Mouse (Mus musculus): ENCODE data around the gene D130043K22Rik. TPM values are rescaled to one million over a fixed set of nuclear protein-coding genes. Genes with fewer than 3 reads are reported as not detected.

The D130043K22Rik gene
- polyA plus RNA-seq (2012; rRNA removed): 0.29 and 0.40 TPM in 2 replicates

GRCm38 (mm10) chr13:24844983-24845955 lies at the start of gene D130043K22Rik:
D130043K22Rik (plus strand) TSS chr13:24845135.

GRCm38 (mm10) chr13:24801308-24801921 lies 43.5 kb upstream of the D130043K22Rik start, which contains the start of gene BC005537:
BC005537 (plus strand) TSS chr13:24801657.

GRCm38 (mm10) chr13:24831353-24832130 lies 13.4 kb upstream of the D130043K22Rik start, which contains the start of the genes Acot13 and Tdp2:
Acot13 (minus strand) TSS chr13:24831540.
Tdp2 (plus strand) TSS chr13:24831679.

GRCm38 (mm10) chr13:24937108-24937838 lies 92.3 kb downstream of the D130043K22Rik start, which contains the start of gene Aldh5a1:
Aldh5a1 (minus strand) TSS chr13:24937661.

GRCm38 (mm10) chr13:24942512-24943282 lies 97.8 kb downstream of the D130043K22Rik start, which contains the start of gene Gpld1:
Gpld1 (plus strand) TSS chr13:24943152.

Other genes with a start within 250 kb of the D130043K22Rik start
- gene Armh2, start 103.9 kb upstream of the D130043K22Rik start, polyA plus RNA-seq (2012; rRNA removed): not detected in 2 replicates
- 3.0 and 3.5 TPM in 2 replicates for gene Gmnn, start 83.2 kb upstream of the D130043K22Rik start, polyA plus RNA-seq (2012; rRNA removed)
- gene BC005537, start 43.5 kb upstream of the D130043K22Rik start, polyA plus RNA-seq (2012; rRNA removed): 20.8 and 23.1 TPM in 2 replicates
- gene Acot13, start 13.6 kb upstream of the D130043K22Rik start, polyA plus RNA-seq (2012; rRNA removed): 33.6 and 56.4 TPM in 2 replicates
- gene Tdp2, start 13.5 kb upstream of the D130043K22Rik start, polyA plus RNA-seq (2012; rRNA removed): 13.6 and 27.2 TPM in 2 replicates
- gene Aldh5a1, start 92.5 kb downstream of the D130043K22Rik start, polyA plus RNA-seq (2012; rRNA removed): 5.6 and 6.9 TPM in 2 replicates
- 2.4 and 2.9 TPM in 2 replicates for gene Gpld1, start 98.0 kb downstream of the D130043K22Rik start, polyA plus RNA-seq (2012; rRNA removed)
- 29.4 and 37.4 TPM in 2 replicates for gene Mrs2, start 175.2 kb downstream of the D130043K22Rik start, polyA plus RNA-seq (2012; rRNA removed)
- gene Dcdc2a, start 210.9 kb downstream of the D130043K22Rik start, polyA plus RNA-seq (2012; rRNA removed): 0.01 TPM in 1 of 2 replicates, not detected in the other

Data from colon, adult 2 months (tissue).